Mouse (Mus musculus) CH12.LX (cell line): ENCODE results near the gene Smurf2. TPM values are rescaled to one million over a fixed set of nuclear protein-coding genes. Genes with fewer than 3 reads are reported as not detected.

ENCODE experiments used
- DNase-seq: peaks from one replicate; pipeline ENCODE4 v3.0.0-alpha.2; 2013; ENCODE audit errors: extremely low read depth
- H3K27ac ChIP-seq: 2 replicates; pipeline ENCODE4 v1.5.1; 2012; ENCODE audit warnings: low read depth, mild to moderate bottlenecking, control low read depth, moderate library complexity; ENCODE audit not compliant: insufficient read depth
- H3K27me3 ChIP-seq: replicated peaks from 2 replicates; pipeline ENCODE3; 2012; ENCODE audit warnings: inconsistent platforms
- H3K36me3 ChIP-seq, 2 experiments: replicated peaks in 1 of 2; 2 replicates each; pipeline versions ENCODE3 to v1.6.1; 2012; ENCODE audit warnings: inconsistent platforms in 1 of 2, low read length in 1 of 2, mild to moderate bottlenecking in 1 of 2, mixed read lengths in 1 of 2, moderate library complexity in 1 of 2; ENCODE audit not compliant: control insufficient read depth in 1 of 2, insufficient read depth in 1 of 2
- H3K4me1 ChIP-seq, 2 experiments: 2 replicates each; pipeline ENCODE4 v1.6.1; 2012; ENCODE audit warnings: inconsistent platforms in 1 of 2, moderate library complexity in 1 of 2; ENCODE audit not compliant: insufficient read depth in 2 of 2, control insufficient read depth in 1 of 2
- H3K4me2 ChIP-seq: 2 replicates; pipeline ENCODE4 v1.6.1; 2012; ENCODE audit warnings: low read depth, mild to moderate bottlenecking, control low read depth; ENCODE audit not compliant: poor library complexity, insufficient read depth, severe bottlenecking
- H3K4me3 ChIP-seq, 3 experiments: fragments of 150-350 bp in 1 of 3; sonication (generic) in 1 of 3; replicated peaks in 1 of 3; 2 replicates each; pipeline versions ENCODE3 to v1.5.1; 2011 to 2012; ENCODE audit warnings: low read depth in 2 of 3, low read length in 2 of 3, mild to moderate bottlenecking in 2 of 3, moderate library complexity in 2 of 3, control low read depth in 1 of 3, improper control_type of control experiment in 1 of 3, inconsistent platforms in 1 of 3, mixed read lengths in 1 of 3; ENCODE audit not compliant: poor library complexity in 1 of 3
- H3K79me2 ChIP-seq: replicated peaks from 2 replicates; pipeline ENCODE4 v1.6.1; 2012; ENCODE audit warnings: mild to moderate bottlenecking, moderate library complexity; ENCODE audit not compliant: control insufficient read depth, poor library complexity, insufficient read depth, severe bottlenecking; ENCODE audit errors: extremely low read depth
- H3K9ac ChIP-seq: 2 replicates; pipeline ENCODE4 v1.6.1; 2012; ENCODE audit warnings: low read depth, mild to moderate bottlenecking, control low read depth, moderate library complexity; ENCODE audit not compliant: insufficient read depth
- H3K9me3 ChIP-seq: replicated peaks from 2 replicates; pipeline ENCODE3; 2012; ENCODE audit warnings: low read length, inconsistent platforms, mixed read lengths
- BHLHE40 ChIP-seq: IDR thresholded peaks from 2 replicates; pipeline ENCODE4 v1.6.1; 2011; ENCODE audit warnings: mild to moderate bottlenecking, low read depth, low read length, improper control_type of control experiment
- CHD1 ChIP-seq: IDR thresholded peaks from 2 replicates; pipeline ENCODE4 v1.6.1; 2012; ENCODE audit warnings: low read depth, low read length, improper control_type of control experiment, inconsistent platforms
- CHD2 ChIP-seq: IDR thresholded peaks from 2 replicates; pipeline ENCODE4 v1.6.1; 2011; ENCODE audit warnings: low read length, improper control_type of control experiment
- E2F4 ChIP-seq: IDR thresholded peaks from 2 replicates; pipeline ENCODE4 v1.6.1; 2011; ENCODE audit warnings: low read depth, low read length, improper control_type of control experiment; ENCODE audit not compliant: insufficient replicate concordance
- HCFC1 ChIP-seq: IDR thresholded peaks from 2 replicates; pipeline ENCODE4 v1.6.1; 2012; ENCODE audit warnings: low read depth, mild to moderate bottlenecking, inconsistent platforms, low read length, improper control_type of control experiment
- IRF4 ChIP-seq: IDR thresholded peaks from 2 replicates; pipeline ENCODE4 v1.6.1; 2014; ENCODE audit warnings: low read depth, mild to moderate bottlenecking, inconsistent platforms, low read length, improper control_type of control experiment
- JUN ChIP-seq: IDR thresholded peaks from 2 replicates; pipeline ENCODE4 v1.6.1; 2011; ENCODE audit warnings: low read depth, mild to moderate bottlenecking, low read length, improper control_type of control experiment, moderate library complexity; ENCODE audit not compliant: insufficient read depth
- JUND ChIP-seq: conservative IDR thresholded peaks from 2 replicates; pipeline ENCODE4 v1.6.1; 2011; ENCODE audit warnings: low read depth, low read length, improper control_type of control experiment
- MXI1 ChIP-seq: IDR thresholded peaks from 2 replicates; pipeline ENCODE4 v1.6.1; 2011; ENCODE audit warnings: mild to moderate bottlenecking, low read depth, low read length, improper control_type of control experiment
- MYC ChIP-seq: IDR thresholded peaks from 2 replicates; pipeline ENCODE4 v1.6.1; 2011; ENCODE audit warnings: low read depth, mild to moderate bottlenecking, improper control_type of control experiment, low read length
- NELFE ChIP-seq: IDR thresholded peaks from 2 replicates; pipeline ENCODE4 v1.6.1; 2011; ENCODE audit warnings: low read depth, low read length, improper control_type of control experiment
- NRF1 ChIP-seq: IDR thresholded peaks from 2 replicates; pipeline ENCODE4 v1.6.1; 2014; ENCODE audit warnings: low read depth, mild to moderate bottlenecking, inconsistent platforms, low read length, improper control_type of control experiment, moderate library complexity
- PAX5 ChIP-seq: IDR thresholded peaks from 2 replicates; pipeline ENCODE4 v1.6.1; 2012; ENCODE audit warnings: low read length, inconsistent platforms, mixed read lengths
- POLR2A ChIP-seq: IDR thresholded peaks from 2 replicates; pipeline ENCODE4 v1.6.1; 2011; ENCODE audit warnings: low read depth, mild to moderate bottlenecking, improper control_type of control experiment, low read length
- RAD21 ChIP-seq: IDR thresholded peaks from 2 replicates; pipeline ENCODE4 v1.6.1; 2011; ENCODE audit warnings: low read depth, mild to moderate bottlenecking, low read length, improper control_type of control experiment, moderate library complexity
- RCOR1 ChIP-seq: conservative IDR thresholded peaks from 2 replicates; pipeline ENCODE4 v1.6.1; 2012; ENCODE audit warnings: low read depth, mild to moderate bottlenecking, inconsistent platforms, low read length, improper control_type of control experiment
- SIN3A ChIP-seq: IDR thresholded peaks from 2 replicates; pipeline ENCODE4 v1.6.1; 2012; ENCODE audit warnings: low read length, improper control_type of control experiment, inconsistent platforms
- SMC3 ChIP-seq: IDR thresholded peaks from 2 replicates; pipeline ENCODE4 v1.6.1; 2011; ENCODE audit warnings: low read depth, low read length, improper control_type of control experiment
- UBTF ChIP-seq: IDR thresholded peaks from 2 replicates; pipeline ENCODE4 v1.6.1; 2012; ENCODE audit warnings: low read depth, mild to moderate bottlenecking, inconsistent platforms, low read length, improper control_type of control experiment, moderate library complexity
- USF1 ChIP-seq: IDR thresholded peaks from 2 replicates; pipeline ENCODE4 v1.6.1; 2014; ENCODE audit warnings: low read depth, mild to moderate bottlenecking, inconsistent platforms, low read length, improper control_type of control experiment
- dilution Hi-C: fragments of 300-500 bp; cut with MboI; formaldehyde crosslinking; loops from 2 replicates; pipeline ENCODE4 v1.14.3; 2020; ENCODE audit warnings: low sequenced_read_pairs; ENCODE audit not compliant: extremely low pct_unique_long_range_greater_than_20kb, extremely low pct_ligation_motif_present
- in situ Hi-C: fragments of 300-500 bp; cut with MboI; formaldehyde crosslinking; loops from 3 replicates; pipeline ENCODE4 v1.14.3; 2019; ENCODE audit warnings: low sequenced_read_pairs, low pct_ligation_motif_present, low pct_unique_long_range_greater_than_20kb, mixed read lengths
- polyA plus RNA-seq: library from polyadenylated mRNA; unstranded; fragments of >175 nt; gene quantifications from 2 replicates; pipeline ENCODE4 v1.2.1, GENCODE M21; 2012; ENCODE audit warnings: low read depth; ENCODE audit not compliant: insufficient read length
- total RNA-seq, 2 experiments: library from RNA; depleted of rRNA; stranded (reverse); fragments of 300-350 nt in 1 of 2; fragments of >200 nt in 1 of 2; gene quantifications; 2 replicates each; pipeline ENCODE4 v1.2.3; 2012 to 2014

Gene Smurf2
- total and polyA plus RNA-seq, 3 experiments: 10.8 to 13.2 (median 11.3) TPM

- peaks cover 0 to 20% of the 10 kb centered on the region in 2 experiments; a peak in 2 of 4 replicates for H3K4me1 ChIP-seq
- H3K4me3 ChIP-seq: peak overlapping the region; percentile 83 to 96 (median 86)
- H3K27me3 ChIP-seq: no peaks in the 10 kb centered on the region
- dilution Hi-C loops: no loop called here
- H3K4me2 ChIP-seq: peak overlapping the region; percentile 73
- H3K79me2 ChIP-seq: peaks cover 18% of the 10 kb centered on the region
- TF ChIP-seq SIN3A (peak; percentile 44; the same call in 1 of the 2 replicates), JUN (no peak), NELFE (no peak), SMC3 (no peak), RCOR1 (no peak), USF1 (no peak), HCFC1 (no peak), E2F4 (no peak), NRF1 (no peak; the same call in 1 of the 2 replicates), IRF4 (peak; percentile 55; the same call in 1 of the 2 replicates), MYC (0 out of 2 replicates have a peak, but pooled peaks have one; percentile 14), PAX5 (no peak), BHLHE40 (0 out of 2 replicates have a peak, but pooled peaks have one; percentile 4), MXI1 (peak; percentile 74), CHD1 (peak; percentile 44; the same call in 1 of the 2 replicates), CHD2 (no peak), UBTF (peak; percentile 97), RAD21 (no peak), JUND (no peak), POLR2A (no peak)
- H3K36me3 ChIP-seq: no peaks in the 10 kb centered on the region
- peak overlapping the region; percentile 80 for H3K9ac ChIP-seq
- peak; percentile 12 for DNase-seq
- no peak overlapping the region for H3K27ac ChIP-seq
- no peaks in the 10 kb centered on the region for H3K9me3 ChIP-seq
- in situ Hi-C loops: loop anchor here (10.0 kb wide), 1 partner anchor 45 kb away; no protein-coding TSS in a partner anchor
Measured at GRCm38 (mm10) chr11:106919612-106920550, 634 bp downstream of the Smurf2 start.
